Mouse (Mus musculus) natural killer cell, adult 2 months (primary cell): ENCODE data around the gene Vmn2r53.
"Not testable (repeated sequence)": the region's sequence is repeated elsewhere in the genome, so short reads cannot be mapped to it uniquely, and the experiment has no call there.

Source experiments
- DNase-seq, 2 experiments: peaks; one replicate each; pipeline ENCODE4 v3.0.0; 2022; ENCODE audit warnings: low spot score in 2 of 2

Gene Vmn2r53

GRCm38 (mm10) chr7:12608688-12609087 lies at the start of gene Vmn2r53:
Gene Vmn2r53, minus strand, starts transcription at chr7:12608788.
- no peak for DNase-seq

GRCm38 (mm10) chr7:12640219-12640618 lies 31.6 kb upstream of the Vmn2r53 start, which contains the start of gene Vmn2r54:
Gene Vmn2r54, minus strand, starts transcription at chr7:12640319.
- DNase-seq, result not testable (repeated sequence)
